Mouse (Mus musculus): ENCODE measurements at regions not wholly inside any gene's neighbourhood (a gene's known extent, or its start where the extent isn't known, plus 50 kb on each side); places are given as distances from the start of the nearest gene placed in this dataset.
A peak's percentile ranks its signal among the peaks of the same experiment; 100 is the strongest.

- Histone ChIP-seq H3K4me1 (ENCODE audit: insufficient read depth) (no peaks in the 10 kb centered on the region), H3K9me3 (ENCODE audit: low read length) (no peaks in the 10 kb centered on the region), H3K27me3 (ENCODE audit: insufficient read depth, low read length) (no peaks in the 10 kb centered on the region), H3K9ac (no peak overlapping the region), H3K4me2 (ENCODE audit: low read depth) (no peak overlapping the region), H3K27ac (ENCODE audit: low read depth, low read length) (no peak overlapping the region), H3K4me3 (ENCODE audit: low read depth, low read length) (no peak overlapping the region), H3K36me3 (ENCODE audit: insufficient read depth) (no peaks in the 10 kb centered on the region)
- DNase-seq, result no peak
- WGBS, result 17% methylated on average over 3 of the region's 3 CpGs
- ATAC-seq, result no peak
- no peak for TF ChIP-seq CTCF (IDR thresholded peaks at IDR 0.05; ENCODE audit: low read depth)
Observed at GRCm38 (mm10) chr12:98106151-98106788, 153.0 kb downstream of the Galc start.

- H3K27me3 ChIP-seq (ENCODE audit: insufficient read depth, low read length), result no peaks in the 10 kb centered on the region
- H3K4me2 ChIP-seq (ENCODE audit: low read depth), result no peak overlapping the region
- H3K4me3 ChIP-seq (ENCODE audit: low read depth, low read length), result no peak overlapping the region
- no peaks in the 10 kb centered on the region for H3K9me3 ChIP-seq (ENCODE audit: low read length)
- DNase-seq (no peak), ATAC-seq (no peak)
- H3K36me3 ChIP-seq (ENCODE audit: insufficient read depth), result no peaks in the 10 kb centered on the region
- no peak overlapping the region for H3K27ac ChIP-seq (ENCODE audit: low read depth, low read length)
- no peaks in the 10 kb centered on the region for H3K4me1 ChIP-seq (ENCODE audit: insufficient read depth)
- no peak overlapping the region for H3K9ac ChIP-seq
- no peak for TF ChIP-seq CTCF (IDR thresholded peaks at IDR 0.05; ENCODE audit: low read depth)
Observed at GRCm38 (mm10) chr12:98105749-98106148, 153.5 kb downstream of the Galc start.

GRCm38 (mm10) chr12:98090171-98090570 is 169.1 kb downstream of the Galc start:
- no peaks in the 10 kb centered on the region for H3K27me3 ChIP-seq (ENCODE audit: insufficient read depth, low read length)
- no peak overlapping the region for H3K4me3 ChIP-seq (ENCODE audit: low read depth, low read length)
- H3K4me2 ChIP-seq (ENCODE audit: low read depth), result no peak overlapping the region
- no peak overlapping the region for H3K9ac ChIP-seq
- H3K9me3 ChIP-seq (ENCODE audit: low read length), result no peaks in the 10 kb centered on the region
- H3K36me3 ChIP-seq (ENCODE audit: insufficient read depth), result no peaks in the 10 kb centered on the region
- TF ChIP-seq CTCF (IDR thresholded peaks at IDR 0.05; ENCODE audit: low read depth), result no peak
- WGBS, result 51% methylated on average over 5 of the region's 5 CpGs
- peak; percentile 47; the same call in 1 of the 2 replicates for ATAC-seq
- H3K4me1 ChIP-seq (ENCODE audit: insufficient read depth), result no peaks in the 10 kb centered on the region
- DNase-seq, result peak; percentile 49
- no peak overlapping the region for H3K27ac ChIP-seq (ENCODE audit: low read depth, low read length)

DNA sequence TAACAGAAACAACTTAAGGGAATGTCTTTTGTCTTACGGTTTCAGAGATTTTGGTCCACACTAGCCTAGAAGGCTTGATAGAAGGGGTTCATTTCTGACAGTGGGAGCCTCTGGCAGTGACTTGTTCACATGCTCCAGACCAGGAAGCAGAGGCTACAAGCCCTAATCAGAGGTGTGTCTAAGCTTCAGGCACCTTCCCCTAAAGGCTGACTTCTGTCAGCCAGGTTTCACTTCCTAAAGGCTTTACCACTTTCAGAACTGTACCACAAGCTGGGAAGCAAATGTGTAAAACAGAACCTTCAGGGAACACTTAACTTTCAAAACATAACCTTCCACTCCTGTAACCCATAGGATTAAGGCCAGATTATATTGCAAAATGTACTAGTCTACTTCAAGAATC is 180.9 kb downstream of the Galc start:
- ATAC-seq, result no peak
- H3K4me1 ChIP-seq (ENCODE audit: insufficient read depth), result no peaks in the 10 kb centered on the region
- no peaks in the 10 kb centered on the region for H3K36me3 ChIP-seq (ENCODE audit: insufficient read depth)
- DNase-seq, result no peak
- H3K9ac ChIP-seq, result no peak overlapping the region
- no peak overlapping the region for H3K4me3 ChIP-seq (ENCODE audit: low read depth, low read length)
- no peaks in the 10 kb centered on the region for H3K9me3 ChIP-seq (ENCODE audit: low read length)
- TF ChIP-seq CTCF (IDR thresholded peaks at IDR 0.05; ENCODE audit: low read depth), result no peak
- 90% methylated on average over 1 of the region's 1 CpGs for WGBS
- H3K27ac ChIP-seq (ENCODE audit: low read depth, low read length), result no peak overlapping the region
- no peaks in the 10 kb centered on the region for H3K27me3 ChIP-seq (ENCODE audit: insufficient read depth, low read length)
- H3K4me2 ChIP-seq (ENCODE audit: low read depth), result no peak overlapping the region

DNA sequence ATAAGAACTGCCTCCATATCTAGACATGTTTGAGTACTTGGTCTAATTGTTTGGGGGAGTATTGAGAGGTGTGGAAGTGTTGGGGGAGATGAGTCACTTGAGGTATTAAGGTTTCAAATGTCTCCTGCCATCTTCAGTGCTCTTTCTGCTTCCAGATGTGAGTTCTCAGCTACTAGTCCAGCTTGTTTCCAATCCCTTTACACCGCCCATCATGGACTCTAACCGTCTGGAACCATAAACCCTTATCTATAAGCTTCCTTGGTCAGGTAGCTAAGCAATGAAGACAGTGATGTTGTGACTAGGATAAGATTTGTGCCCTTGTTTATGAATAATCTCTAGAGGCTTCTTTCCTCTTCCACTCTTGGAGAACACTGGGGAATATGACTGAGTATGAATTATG is 183.7 kb downstream of the Galc start:
- no peak overlapping the region for H3K27ac ChIP-seq (ENCODE audit: low read depth, low read length)
- no peak overlapping the region for H3K4me2 ChIP-seq (ENCODE audit: low read depth)
- no peak for TF ChIP-seq CTCF (IDR thresholded peaks at IDR 0.05; ENCODE audit: low read depth)
- 93% methylated on average over 2 of the region's 2 CpGs for WGBS
- ATAC-seq (no peak), DNase-seq (no peak)
- no peak overlapping the region for H3K4me3 ChIP-seq (ENCODE audit: low read depth, low read length)
- no peak overlapping the region for H3K9ac ChIP-seq
- no peaks in the 10 kb centered on the region for H3K4me1 ChIP-seq (ENCODE audit: insufficient read depth)
- H3K36me3 ChIP-seq (ENCODE audit: insufficient read depth), result no peaks in the 10 kb centered on the region
- H3K9me3 ChIP-seq (ENCODE audit: low read length), result no peaks in the 10 kb centered on the region
- H3K27me3 ChIP-seq (ENCODE audit: insufficient read depth, low read length), result no peaks in the 10 kb centered on the region

- no peak overlapping the region for H3K4me3 ChIP-seq (ENCODE audit: low read depth, low read length)
- H3K9ac ChIP-seq, result no peak overlapping the region
- TF ChIP-seq CTCF (IDR thresholded peaks at IDR 0.05; ENCODE audit: low read depth), result no peak
- H3K36me3 ChIP-seq (ENCODE audit: insufficient read depth), result no peaks in the 10 kb centered on the region
- H3K4me2 ChIP-seq (ENCODE audit: low read depth), result no peak overlapping the region
- ATAC-seq, result no peak
- no peaks in the 10 kb centered on the region for H3K4me1 ChIP-seq (ENCODE audit: insufficient read depth)
- no peaks in the 10 kb centered on the region for H3K27me3 ChIP-seq (ENCODE audit: insufficient read depth, low read length)
- no peak for DNase-seq
- WGBS, result 48% methylated on average over 2 of the region's 2 CpGs
- no peaks in the 10 kb centered on the region for H3K9me3 ChIP-seq (ENCODE audit: low read length)
- no peak overlapping the region for H3K27ac ChIP-seq (ENCODE audit: low read depth, low read length)
Observed at GRCm38 (mm10) chr12:98069110-98069509, 190.1 kb downstream of the Galc start.

- 25% methylated on average over 7 of the region's 7 CpGs for WGBS
- Histone ChIP-seq H3K4me3 (ENCODE audit: low read depth, low read length) (no peak overlapping the region), H3K4me2 (ENCODE audit: low read depth) (no peak overlapping the region), H3K9me3 (ENCODE audit: low read length) (no peaks in the 10 kb centered on the region), H3K4me1 (ENCODE audit: insufficient read depth) (0 out of 2 replicates have a peak, but pooled peaks cover 5% of the 10 kb centered on the region), H3K27ac (ENCODE audit: low read depth, low read length) (no peak overlapping the region), H3K36me3 (ENCODE audit: insufficient read depth) (no peaks in the 10 kb centered on the region), H3K9ac (no peak overlapping the region), H3K27me3 (ENCODE audit: insufficient read depth, low read length) (no peaks in the 10 kb centered on the region)
- no peak for TF ChIP-seq CTCF (IDR thresholded peaks at IDR 0.05; ENCODE audit: low read depth)
- DNase-seq, result peak; percentile 54
- peak; percentile 86 for ATAC-seq
Observed at GRCm38 (mm10) chr12:98059419-98060180, 199.7 kb downstream of the Galc start.

Data from forebrain, postnatal 0 days (tissue).